Mouse (Mus musculus): Measurements from ENCODE around the gene Ccnf. TPM values are rescaled to one million over a fixed set of nuclear protein-coding genes. Genes with fewer than 3 reads are reported as not detected.

Ccnf gene
- under 1 TPM; 0.10 to 0.48 (median 0.32) TPM for total RNA-seq (2022)

DNA sequence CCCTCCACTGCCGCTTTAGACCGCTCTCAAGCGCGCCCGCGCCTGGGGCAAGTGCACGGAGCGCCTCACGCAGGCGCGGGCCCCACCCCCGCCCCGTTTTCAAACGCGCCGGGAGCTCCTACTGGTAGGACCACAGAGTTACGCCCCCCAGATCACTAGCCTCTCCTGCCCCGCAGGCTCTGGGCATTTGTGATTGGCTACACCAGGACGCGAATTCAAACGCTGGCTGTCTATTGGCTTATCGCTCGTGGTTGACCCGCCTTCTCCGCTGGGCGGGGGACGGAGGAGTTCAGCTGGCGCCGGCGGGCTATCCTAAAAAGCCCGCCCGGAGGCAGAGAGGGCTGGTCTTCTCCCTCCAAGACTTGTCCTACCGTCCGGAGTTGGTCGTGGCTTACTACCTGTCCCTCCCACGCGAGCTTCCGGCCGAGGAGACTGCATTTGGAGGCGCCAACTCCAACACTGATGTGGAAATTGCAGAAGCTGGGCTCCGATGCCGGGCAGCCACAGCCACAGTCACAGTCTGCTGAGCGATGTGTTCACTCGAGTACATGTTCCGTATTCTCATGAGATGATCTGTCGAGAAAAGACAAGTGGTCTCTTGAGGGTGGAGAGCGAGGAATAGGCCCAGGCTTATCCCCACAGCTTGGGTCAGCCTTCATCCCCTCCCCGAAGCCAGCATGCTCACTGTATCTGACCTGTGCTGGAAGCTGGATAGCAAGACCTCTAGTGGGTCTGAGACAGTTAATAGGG lies at the start of gene Ccnf:
TSS of gene Ccnf (minus strand) at position 165 of the 750 bp plus-strand sequence.
- DNase-seq (ENCODE audit: low spot score in 2 of 2), result peak; percentile 91 to 94

DNA sequence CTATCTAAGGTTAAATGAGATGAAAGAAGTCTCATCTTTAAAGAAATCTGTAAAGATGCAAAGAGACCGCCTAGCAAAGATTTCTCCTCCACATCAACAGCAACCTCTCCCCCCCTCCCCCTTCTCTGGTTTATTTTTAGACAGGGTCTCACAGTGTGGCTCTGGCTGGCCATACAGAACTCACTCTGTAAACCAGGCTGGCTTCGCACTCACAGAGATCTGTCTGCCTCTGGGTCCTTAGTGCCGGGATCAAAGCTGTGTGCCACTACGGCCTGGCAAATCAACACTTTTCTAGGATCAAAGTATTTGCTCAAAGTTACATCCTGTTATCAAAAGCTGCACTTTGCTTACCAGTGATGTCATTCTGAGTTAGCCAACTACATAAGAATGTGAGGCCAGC lies 49.4 kb upstream of the Ccnf start:
- no peak for DNase-seq (ENCODE audit: low spot score in 2 of 2)

DNA sequence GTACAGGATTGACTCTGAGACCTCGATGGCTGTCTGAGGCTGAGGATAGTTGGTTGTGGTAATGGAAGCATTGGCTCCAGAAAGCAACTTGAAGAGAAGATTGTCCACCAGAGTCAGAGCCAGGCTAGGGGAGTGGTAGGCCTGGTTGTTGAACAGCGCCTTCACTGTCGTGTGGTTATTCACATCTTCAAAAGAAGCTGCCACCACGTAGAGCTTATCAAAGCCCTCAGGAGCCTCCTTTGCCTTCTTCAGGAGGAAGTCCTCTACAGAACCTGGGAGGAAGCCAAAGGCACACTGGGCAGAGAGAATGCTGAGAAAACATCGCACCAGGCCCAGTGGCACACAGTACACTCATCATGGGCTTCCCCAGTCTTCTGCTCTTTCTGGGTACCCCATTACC lies 38.1 kb upstream of the Ccnf start:
- no peak for DNase-seq (ENCODE audit: low spot score in 2 of 2)

DNA sequence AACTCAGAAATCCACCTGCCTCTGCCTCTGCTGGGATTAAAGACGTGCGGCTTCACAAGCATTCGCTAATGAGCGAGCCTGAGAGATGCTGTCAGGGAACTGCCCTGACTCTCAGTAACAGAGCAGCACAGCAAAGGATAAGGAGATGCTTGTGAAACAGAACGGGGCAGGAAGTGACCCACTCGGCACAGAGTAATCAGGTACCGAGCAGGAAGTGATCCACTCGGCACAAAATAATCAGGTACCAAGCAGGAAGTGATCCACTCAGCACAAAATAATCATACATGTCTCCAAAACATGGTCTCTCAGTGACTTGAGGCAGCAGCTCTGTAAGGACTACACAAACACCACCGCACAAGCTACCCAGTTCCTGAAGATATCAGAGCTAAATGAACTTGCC lies 37.2 kb upstream of the Ccnf start:
- no peak for DNase-seq (ENCODE audit: low spot score in 2 of 2)

DNA sequence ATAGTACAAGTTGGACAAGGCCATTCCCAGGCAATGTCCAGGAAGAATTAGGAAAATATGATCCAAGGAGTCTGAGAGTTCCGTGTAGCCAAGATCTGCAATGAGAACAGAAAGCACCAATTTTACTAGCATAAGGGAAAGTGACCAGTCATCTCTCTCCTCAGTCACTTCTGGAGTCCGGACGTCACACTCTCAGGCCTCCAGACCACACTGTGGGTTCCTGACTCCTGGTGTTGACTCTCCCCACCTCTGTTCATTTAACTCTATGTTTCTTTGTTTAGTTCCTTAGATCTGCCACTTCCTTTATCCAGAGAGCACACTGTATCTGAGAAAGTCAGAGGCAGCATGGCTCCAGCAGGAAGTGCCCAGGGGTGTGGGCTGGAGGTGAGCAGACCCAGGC lies 34.4 kb upstream of the Ccnf start:
- DNase-seq (ENCODE audit: low spot score in 2 of 2), result no peak

DNA sequence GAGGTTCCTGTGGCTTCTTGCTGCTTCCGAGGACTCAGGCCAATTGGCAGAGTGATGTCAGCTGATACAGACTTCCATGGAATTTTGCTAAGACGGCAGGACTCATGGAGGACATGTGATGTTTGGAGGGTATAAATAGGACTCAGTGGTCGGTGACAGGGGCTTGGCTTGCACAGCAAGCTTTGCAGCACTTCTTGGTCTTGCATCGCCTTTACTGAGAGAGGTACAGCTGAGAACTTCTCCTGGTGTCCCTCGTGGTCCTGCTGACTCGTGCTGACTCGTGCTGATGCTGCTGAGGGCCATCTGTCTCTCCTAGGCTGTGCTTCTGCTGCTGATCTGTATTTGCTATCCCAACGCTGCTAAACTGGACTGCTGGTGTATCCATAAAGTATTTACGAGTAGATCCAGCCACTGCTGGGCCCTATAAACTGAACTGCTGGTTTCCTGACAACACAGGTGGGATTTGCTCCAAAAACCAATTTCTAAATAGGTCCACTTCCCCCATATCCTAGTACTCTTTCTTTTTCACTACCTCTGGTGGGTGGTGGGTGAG lies 32.1 kb upstream of the Ccnf start:
- no peak for DNase-seq (ENCODE audit: low spot score in 2 of 2)

DNA sequence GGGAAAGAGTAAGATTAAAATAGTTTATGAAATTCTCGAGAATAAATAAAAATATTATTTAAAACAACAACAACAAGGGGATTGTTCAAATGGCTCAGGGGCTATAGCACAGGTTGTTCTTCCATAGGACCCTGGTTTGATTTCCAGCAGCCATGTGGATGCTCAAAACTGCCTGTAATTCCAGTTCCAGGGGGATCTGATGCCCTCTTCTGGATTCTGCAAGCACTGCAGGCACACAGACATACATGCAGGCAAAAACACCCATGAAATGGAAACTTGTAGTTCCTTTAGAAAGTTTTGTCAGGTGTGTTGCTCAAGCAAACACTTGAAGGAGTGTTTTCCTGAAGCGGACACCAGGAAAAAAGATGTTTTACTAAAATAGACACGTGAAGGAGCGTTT lies 31.4 kb upstream of the Ccnf start:
- no peak for DNase-seq (ENCODE audit: low spot score in 2 of 2)

DNA sequence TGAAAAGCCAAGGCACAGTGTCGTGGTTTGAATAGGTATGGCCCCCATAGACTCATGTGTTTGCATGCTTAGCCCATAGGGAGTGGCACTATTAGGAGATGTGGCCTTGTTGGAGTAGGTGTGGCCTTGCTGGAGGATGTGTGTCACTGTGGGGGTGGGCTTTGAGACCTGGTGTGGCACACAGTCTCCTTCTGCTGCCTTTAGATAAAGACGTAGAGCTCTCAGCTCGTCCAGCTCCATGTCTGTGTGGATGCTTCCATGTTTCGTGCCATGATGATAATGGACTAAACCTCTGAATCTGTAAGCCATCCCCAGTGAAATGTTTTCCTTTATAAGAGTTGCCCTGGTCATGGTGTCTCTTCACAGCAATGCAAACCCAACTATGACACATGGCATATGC lies 28.6 kb upstream of the Ccnf start:
- no peak for DNase-seq (ENCODE audit: low spot score in 2 of 2)

DNA sequence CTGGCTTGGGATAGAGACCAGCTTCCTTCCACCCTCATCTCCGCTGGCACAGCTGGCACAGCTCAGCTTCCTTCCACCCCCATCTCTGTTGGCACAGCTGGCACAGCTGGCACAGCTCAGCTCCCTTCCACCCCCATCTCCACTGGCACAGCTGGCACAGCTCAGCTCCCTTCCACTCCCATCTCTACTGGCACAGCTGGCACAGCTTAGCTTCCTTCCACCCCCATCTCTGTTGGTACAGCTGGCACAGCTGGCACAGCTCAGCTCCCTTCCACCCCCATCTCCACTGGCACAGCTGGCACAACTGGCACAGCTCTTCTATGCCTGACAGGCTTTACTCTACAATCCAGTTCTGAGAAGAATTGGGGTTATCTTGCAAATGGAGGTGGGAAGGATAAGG lies 15.8 kb upstream of the Ccnf start:
- DNase-seq (ENCODE audit: low spot score in 2 of 2), result no peak

DNA sequence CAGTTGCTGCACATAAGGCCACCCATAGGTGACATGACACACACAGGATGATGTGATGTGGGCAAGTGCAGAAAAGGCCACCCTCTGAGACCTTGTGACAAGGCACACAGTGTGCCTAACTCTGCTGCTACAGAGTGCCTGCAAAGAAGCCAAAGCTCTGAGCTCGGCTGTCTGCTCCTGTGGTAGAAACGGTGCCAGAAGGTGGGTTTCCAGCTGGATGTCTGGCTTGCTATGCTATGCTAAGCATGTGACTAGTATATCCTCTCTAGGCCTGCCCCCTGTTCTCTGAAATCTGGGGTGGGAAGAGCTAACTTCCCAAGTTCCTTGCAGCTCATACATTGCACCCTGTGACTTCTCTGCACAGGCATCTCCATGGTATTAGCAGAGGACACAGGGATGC lies 13.5 kb upstream of the Ccnf start:
- DNase-seq (ENCODE audit: low spot score in 2 of 2), result no peak

DNA sequence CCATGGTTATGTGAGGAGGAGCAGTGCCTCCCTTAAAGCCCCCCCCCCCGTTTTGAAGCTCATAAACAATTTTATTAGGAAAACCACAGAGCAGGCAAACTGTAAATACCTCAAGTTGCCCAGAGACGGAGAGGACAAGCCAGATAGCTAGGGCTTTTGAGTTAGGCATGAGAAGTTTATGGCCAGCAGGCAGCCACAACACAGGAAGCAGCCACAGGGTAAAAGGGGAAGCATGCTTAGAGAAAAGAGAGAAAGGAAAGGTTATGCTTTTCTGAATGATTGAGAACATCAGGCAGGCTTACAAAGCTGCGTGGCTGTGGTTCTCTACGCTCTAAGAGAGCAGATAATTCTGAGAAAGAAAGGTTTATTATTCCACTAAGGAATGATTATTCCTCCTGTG lies 9.2 kb upstream of the Ccnf start:
- DNase-seq (ENCODE audit: low spot score in 2 of 2), result no peak

DNA sequence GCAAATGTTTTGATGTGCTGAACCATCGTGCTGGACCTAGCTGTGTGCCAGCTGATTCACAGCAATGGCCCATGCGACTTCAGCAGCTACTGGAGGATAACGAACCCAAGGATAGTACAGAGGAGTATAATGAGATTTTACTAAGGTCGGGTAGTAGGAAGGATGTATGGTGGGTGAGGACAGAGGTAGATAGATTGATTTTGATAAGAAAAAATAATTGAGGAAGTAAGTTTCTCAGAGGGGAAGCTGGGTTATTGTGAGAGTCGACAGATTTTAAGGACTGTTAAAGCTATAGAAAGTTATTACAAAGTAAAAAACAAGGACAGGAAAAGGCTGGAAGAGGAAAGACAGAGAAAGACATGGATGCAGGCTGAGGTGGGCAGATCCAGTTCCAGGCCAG lies 8.4 kb upstream of the Ccnf start:
- DNase-seq (ENCODE audit: low spot score in 2 of 2), result no peak

DNA sequence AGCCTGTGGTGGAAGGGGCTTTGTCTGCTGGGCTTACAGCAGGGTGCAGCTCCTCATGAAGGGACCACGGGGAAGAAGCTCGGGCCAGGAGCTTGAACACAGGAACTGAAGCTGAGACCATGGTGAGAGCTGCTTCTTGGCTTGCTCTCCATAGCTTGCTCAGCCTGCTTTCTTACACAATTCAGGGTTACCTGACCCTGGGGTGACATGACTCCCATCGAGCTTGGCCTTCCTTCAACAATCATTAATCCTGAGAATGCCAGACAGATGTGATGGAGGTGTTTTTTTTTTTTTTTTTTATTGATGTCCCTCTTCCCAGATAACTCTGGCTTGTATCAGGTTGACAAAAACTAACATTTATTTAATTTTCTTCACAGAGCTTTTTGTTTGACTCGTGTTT lies 7.7 kb upstream of the Ccnf start:
- DNase-seq (ENCODE audit: low spot score in 2 of 2), result no peak

DNA sequence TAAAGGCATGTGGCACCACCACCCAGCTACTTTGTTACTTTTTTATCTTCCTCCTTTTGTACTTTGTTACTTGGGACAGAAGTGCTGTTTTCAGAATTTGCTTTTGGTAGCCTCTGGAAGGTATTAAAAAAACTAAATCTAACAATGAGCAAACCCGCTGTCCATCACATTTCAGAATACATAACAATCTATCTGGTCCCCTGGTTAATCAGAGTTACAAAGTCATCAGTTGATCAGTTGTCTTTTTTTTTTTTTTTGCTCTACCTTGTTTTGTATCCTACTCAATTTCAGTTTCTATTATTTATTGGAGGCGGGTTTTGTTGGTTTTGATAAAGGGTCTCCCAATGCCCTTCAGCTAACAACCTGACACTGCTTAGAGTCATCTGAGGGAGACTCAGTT lies 1.0 kb upstream of the Ccnf start:
- DNase-seq (ENCODE audit: low spot score in 2 of 2), result no peak

DNA sequence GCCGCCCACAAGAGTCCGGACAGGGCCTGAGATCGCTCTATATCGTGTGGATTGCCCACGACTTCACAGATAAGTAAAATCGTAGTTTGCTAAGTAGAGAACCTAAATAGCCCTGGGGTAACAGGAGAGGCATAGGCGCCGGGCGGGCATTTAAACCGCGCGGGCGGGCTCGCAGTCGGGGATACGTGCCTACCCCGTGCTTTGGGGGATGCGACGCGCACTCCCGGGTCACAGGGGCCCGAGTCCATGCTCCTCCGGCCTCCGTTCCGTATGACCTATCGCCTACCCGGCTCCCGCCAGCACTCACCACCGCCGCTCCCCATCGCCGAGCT lies 330 bp downstream of the Ccnf start:
- DNase-seq (ENCODE audit: low spot score in 2 of 2), result no peak

DNA sequence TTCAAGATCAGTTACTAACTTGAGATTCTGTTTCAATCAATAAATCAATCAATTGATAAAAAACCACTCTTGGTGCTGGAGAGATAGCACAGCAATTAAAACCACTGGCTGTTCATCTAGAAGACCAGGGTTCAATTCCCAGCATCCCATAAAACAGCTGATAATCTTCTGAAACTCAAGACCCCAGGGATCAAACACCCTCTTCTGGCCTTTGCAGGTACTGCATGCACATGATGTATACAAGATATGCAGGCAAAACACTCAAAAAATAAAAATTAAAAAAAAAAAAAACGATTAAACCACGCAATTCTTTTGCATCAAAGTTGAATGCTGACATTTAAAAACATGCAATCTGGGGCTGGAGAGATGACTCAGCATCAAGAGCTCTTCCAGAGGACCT lies 2.6 kb downstream of the Ccnf start:
- no peak for DNase-seq (ENCODE audit: low spot score in 2 of 2)

DNA sequence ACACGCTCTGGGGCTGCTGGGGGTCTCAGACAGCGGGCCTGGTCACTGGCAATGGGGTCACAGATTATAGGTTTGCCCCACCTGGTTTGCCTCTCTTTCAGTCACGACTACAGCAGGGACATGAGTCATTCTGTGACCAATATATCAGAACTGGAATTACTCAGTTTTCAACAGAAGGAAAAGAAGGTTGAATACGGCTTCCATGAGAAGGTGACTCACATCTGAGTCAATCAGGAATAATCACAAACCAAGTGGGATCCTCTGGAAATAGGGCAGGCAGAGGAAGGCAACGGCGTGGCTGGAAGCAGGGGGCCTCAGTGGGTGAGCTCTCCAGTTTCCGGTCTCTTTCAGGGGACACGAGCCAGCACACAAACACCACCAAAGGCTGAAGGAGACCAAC lies 7.2 kb downstream of the Ccnf start:
- DNase-seq (ENCODE audit: low spot score in 2 of 2), result no peak

DNA sequence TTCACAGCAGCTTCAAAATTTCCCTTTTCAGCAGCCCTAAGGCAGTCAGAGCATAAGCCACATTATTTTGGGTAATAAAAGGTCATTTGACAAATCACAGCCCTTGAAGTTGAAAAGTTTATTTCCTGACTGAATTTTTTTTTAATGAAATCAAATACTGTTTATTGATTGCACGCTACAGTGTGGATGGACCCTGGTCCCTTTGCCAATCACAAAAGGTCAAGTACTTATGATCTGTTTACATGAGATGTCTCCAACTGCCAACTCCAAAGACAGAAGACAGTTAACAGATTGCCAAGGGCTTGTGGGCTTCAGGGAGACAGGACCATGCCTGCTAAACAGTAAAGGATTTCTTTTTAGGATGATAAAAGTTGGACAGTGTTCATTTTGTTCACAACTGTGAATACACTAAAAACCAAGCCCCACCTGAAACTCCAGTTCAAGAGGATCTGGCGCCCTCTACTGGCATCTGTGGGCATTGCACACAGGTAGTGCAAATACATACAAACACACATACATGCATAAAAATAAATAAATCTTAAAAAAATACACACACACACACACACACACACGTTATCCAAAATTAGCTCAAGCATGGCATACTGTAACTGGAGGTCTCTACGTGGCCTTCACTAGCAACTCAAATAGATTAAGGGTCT lies 7.8 kb downstream of the Ccnf start:
- DNase-seq (ENCODE audit: low spot score in 2 of 2), result no peak

DNA sequence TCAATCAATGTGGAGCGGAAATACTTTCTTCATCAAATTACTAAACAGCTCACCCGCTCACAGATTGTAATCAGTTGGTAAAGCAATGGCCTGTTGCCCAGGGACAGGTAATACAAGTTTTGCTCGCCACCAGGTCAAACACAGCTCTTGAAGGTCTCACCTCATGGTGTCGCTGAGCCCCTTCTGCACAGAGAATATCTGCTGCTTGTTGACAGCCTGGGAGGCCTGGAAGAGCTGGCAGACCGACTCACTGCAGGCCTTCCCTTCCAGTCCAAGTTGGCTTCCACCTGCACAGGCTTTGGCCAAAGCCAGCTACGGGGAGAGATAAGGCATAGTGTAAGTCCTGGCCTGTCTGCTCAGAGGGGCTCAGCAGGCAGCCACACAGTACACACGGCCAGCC lies 14.4 kb downstream of the Ccnf start:
- DNase-seq (ENCODE audit: low spot score in 2 of 2), result no peak

DNA sequence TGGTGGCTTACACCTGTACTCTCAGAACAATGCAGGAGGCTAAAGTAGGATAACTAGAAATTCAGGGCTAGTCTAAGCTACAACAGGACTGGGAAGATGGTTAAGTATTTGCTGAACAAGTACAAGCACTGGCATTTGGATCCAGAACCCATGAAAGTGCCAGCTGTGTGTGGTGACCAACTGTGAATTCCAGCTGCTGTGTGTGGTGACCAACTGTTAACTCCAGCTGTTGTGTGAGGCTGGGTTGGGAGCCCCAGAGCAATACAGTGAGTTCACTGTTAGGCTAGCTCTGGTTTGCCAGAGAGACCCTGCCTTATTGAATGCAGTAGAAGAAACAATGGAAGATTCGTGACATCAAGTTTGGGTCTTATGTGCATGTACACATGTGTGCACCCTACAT lies 14.8 kb downstream of the Ccnf start:
- no peak for DNase-seq (ENCODE audit: low spot score in 2 of 2)

DNA sequence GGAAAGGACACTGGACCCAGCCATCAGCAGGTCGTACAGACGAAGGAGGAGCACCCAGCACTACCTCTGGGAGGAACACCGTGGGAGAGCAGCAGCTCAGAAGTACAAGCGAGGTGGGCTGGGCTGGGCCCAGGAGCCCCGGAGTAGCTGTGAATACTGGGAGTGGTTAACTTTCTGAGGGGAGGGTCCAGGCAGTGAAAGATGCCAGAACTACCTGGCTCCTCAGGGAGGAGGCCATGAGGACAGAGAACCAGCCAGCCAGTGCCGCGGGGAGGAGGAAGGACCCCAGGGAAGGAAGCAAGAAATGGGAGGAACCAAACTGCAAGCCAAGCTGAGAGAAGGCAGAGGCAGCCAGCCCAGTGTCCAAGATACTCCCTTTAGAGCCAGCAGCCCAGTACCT lies 23.3 kb downstream of the Ccnf start:
- no peak for DNase-seq (ENCODE audit: low spot score in 2 of 2)

DNA sequence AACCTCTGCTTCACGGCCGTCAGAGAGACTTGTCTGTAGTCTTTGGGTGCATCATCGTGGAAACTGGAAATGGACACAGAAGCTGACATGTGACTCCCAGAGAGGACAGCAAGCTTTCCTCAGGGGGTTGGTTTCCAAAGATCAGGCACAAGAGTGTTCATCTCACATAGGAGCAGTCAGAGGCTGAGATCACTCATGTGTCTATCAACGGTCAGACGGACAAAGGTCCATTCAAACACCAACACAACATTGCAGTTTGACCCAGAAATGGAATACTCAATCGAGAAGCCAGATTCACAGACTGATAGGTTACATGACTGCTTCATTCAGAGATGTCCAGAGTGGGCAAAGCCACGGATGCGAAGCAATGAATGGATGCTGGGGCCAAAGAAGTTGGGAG lies 24.6 kb downstream of the Ccnf start:
- no peak for DNase-seq (ENCODE audit: low spot score in 2 of 2)

DNA sequence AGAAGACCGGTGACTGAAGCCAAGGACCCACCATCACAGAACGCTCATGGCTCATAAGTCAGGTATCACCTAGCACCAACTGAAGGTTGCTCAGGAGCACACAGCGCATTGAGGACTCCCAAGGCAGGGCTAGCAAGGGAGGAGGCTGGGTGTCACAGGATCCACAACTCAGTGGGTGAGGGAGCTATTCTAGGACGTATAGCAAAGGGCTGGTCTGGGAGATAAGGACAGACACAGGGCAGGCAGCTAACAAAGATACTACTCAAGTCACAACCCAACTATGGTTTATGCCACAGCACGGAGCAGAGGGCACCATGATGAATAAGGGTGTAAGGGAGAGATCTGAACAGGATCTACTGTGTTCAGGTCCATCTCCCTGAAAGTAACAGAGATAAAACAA lies 25.4 kb downstream of the Ccnf start:
- no peak for DNase-seq (ENCODE audit: low spot score in 2 of 2)

Measured in gastrocnemius, adult 8-10 months (tissue).